Mouse (Mus musculus): ENCODE measurements around the gene Chat. TPM values are rescaled to one million over a fixed set of nuclear protein-coding genes. Genes with fewer than 3 reads are reported as not detected.
A peak's percentile ranks its signal among the peaks of the same experiment; 100 is the strongest.

Gene Chat
- not detected for total RNA-seq (2021)
- long read RNA-seq, experiment 1 = 0 reads
- long read RNA-seq, experiment 2 = 0 reads

GRCm38 (mm10) chr14:32465889-32466288 lies at the start of gene Chat:
TSS of gene Chat (minus strand) at chr14:32465989.
- no peak within 1 kb of the TSS; the same call in 1 of the 2 replicates for H3K4me3 ChIP-seq
- no peak for DNase-seq (ENCODE audit: low spot score in 2 of 2)
- no peak for TF ChIP-seq CTCF (conservative IDR thresholded peaks at IDR 0.05)

GRCm38 (mm10) chr14:32513336-32514032 lies 47.7 kb upstream of the Chat start, which contains the start of gene Ercc6:
TSS of gene Ercc6 (plus strand) at chr14:32513521.
- DNase-seq (ENCODE audit: low spot score in 2 of 2) = peak; percentile 91 to 94
- Histone ChIP-seq H3K4me3 (peak within 1 kb of the TSS; percentile 94), H3K27ac (peak within 1 kb of the TSS; percentile 92)
- peak; percentile 52 for TF ChIP-seq CTCF (conservative IDR thresholded peaks at IDR 0.05)

More at GRCm38 (mm10) chr14:32465889-32466288, at the start of gene Chat:
- H3K27ac ChIP-seq = no peak within 1 kb of the TSS

- no peak for DNase-seq (ENCODE audit: low spot score in 2 of 2)
- Histone ChIP-seq H3K4me3 (peak overlapping the region; percentile 94), H3K27ac (peak overlapping the region; percentile 92)
- no peak for TF ChIP-seq CTCF (conservative IDR thresholded peaks at IDR 0.05)
These were observed 47.1 kb upstream of the Chat start for GRCm38 (mm10) chr14:32512912-32513311.

GRCm38 (mm10) chr14:32509443-32509961 lies 43.7 kb upstream of the Chat start:
- H3K4me3 ChIP-seq = no peak overlapping the region
- TF ChIP-seq CTCF (conservative IDR thresholded peaks at IDR 0.05) = no peak
- H3K27ac ChIP-seq = no peak overlapping the region
- no peak for DNase-seq (ENCODE audit: low spot score in 2 of 2)

GRCm38 (mm10) chr14:32508105-32508835 lies 42.5 kb upstream of the Chat start:
- H3K27ac ChIP-seq = no peak overlapping the region
- no peak for TF ChIP-seq CTCF (conservative IDR thresholded peaks at IDR 0.05)
- no peak overlapping the region for H3K4me3 ChIP-seq
- DNase-seq (ENCODE audit: low spot score in 2 of 2) = no peak

- DNase-seq (ENCODE audit: low spot score in 2 of 2) = no peak
- Histone ChIP-seq H3K4me3 (no peak overlapping the region), H3K27ac (no peak overlapping the region)
- TF ChIP-seq CTCF (conservative IDR thresholded peaks at IDR 0.05) = no peak
These were observed 41.4 kb upstream of the Chat start for GRCm38 (mm10) chr14:32507216-32507615.

- Histone ChIP-seq H3K4me3 (no peak overlapping the region), H3K27ac (no peak overlapping the region)
- no peak for DNase-seq (ENCODE audit: low spot score in 2 of 2)
- no peak for TF ChIP-seq CTCF (conservative IDR thresholded peaks at IDR 0.05)
These were observed 40.5 kb upstream of the Chat start for GRCm38 (mm10) chr14:32506329-32506728.

GRCm38 (mm10) chr14:32503897-32504296 lies 38.1 kb upstream of the Chat start:
- no peak overlapping the region for H3K27ac ChIP-seq
- H3K4me3 ChIP-seq = no peak overlapping the region
- DNase-seq (ENCODE audit: low spot score in 2 of 2) = no peak
- no peak for TF ChIP-seq CTCF (conservative IDR thresholded peaks at IDR 0.05)

- DNase-seq (ENCODE audit: low spot score in 2 of 2) = no peak
- no peak overlapping the region for H3K4me3 ChIP-seq
- TF ChIP-seq CTCF (conservative IDR thresholded peaks at IDR 0.05) = no peak
- H3K27ac ChIP-seq = no peak overlapping the region
These were observed 37.2 kb upstream of the Chat start for GRCm38 (mm10) chr14:32502764-32503688.

- TF ChIP-seq CTCF (conservative IDR thresholded peaks at IDR 0.05) = no peak
- no peak overlapping the region for H3K4me3 ChIP-seq
These were observed 35.5 kb upstream of the Chat start for GRCm38 (mm10) chr14:32501303-32501702.

GRCm38 (mm10) chr14:32496115-32496850 lies 30.5 kb upstream of the Chat start:
- DNase-seq (ENCODE audit: low spot score in 2 of 2) = no peak
- no peak for TF ChIP-seq CTCF (conservative IDR thresholded peaks at IDR 0.05)
- H3K27ac ChIP-seq = no peak overlapping the region
- no peak overlapping the region for H3K4me3 ChIP-seq

More at GRCm38 (mm10) chr14:32501303-32501702, 35.5 kb upstream of the Chat start:
- no peak overlapping the region for H3K27ac ChIP-seq
- no peak for DNase-seq (ENCODE audit: low spot score in 2 of 2)

GRCm38 (mm10) chr14:32492521-32492920 lies 26.7 kb upstream of the Chat start:
- no peak for TF ChIP-seq CTCF (conservative IDR thresholded peaks at IDR 0.05)
- H3K27ac ChIP-seq = no peak overlapping the region
- H3K4me3 ChIP-seq = peak overlapping the region; percentile 28; the same call in 1 of the 2 replicates
- DNase-seq (ENCODE audit: low spot score in 2 of 2) = no peak
